Mouse (Mus musculus): ENCODE measurements around the gene Gm3854.

The Gm3854 gene

GRCm38 (mm10) chr7:6386995-6387394 lies 43.4 kb downstream of the Gm3854 start:
- no peak for DNase-seq

GRCm38 (mm10) chr7:6388971-6389370 lies 45.4 kb downstream of the Gm3854 start:
- DNase-seq: no peak

GRCm38 (mm10) chr7:6389449-6389848 lies 45.9 kb downstream of the Gm3854 start:
- DNase-seq: no peak

GRCm38 (mm10) chr7:6397996-6398975 lies 54.7 kb downstream of the Gm3854 start, which contains the start of gene Smim17:
TSS of gene Smim17 (plus strand) at chr7:6398715.
- DNase-seq: peak; percentile 76 to 83

All from cerebellum, adult 18-20 months (tissue).